Mouse (Mus musculus) mesoderm, embryonic 11.5 days (tissue): ENCODE data around the gene Raf1.
"Not testable (repeated sequence)": the region's sequence is repeated elsewhere in the genome, so short reads cannot be mapped to it uniquely, and the experiment has no call there.

Experiments used
- DNase-seq: peaks from one replicate; pipeline ENCODE4 v3.0.0-alpha.2; 2012; ENCODE audit warnings: low read depth, low spot score

Raf1 gene

DNA sequence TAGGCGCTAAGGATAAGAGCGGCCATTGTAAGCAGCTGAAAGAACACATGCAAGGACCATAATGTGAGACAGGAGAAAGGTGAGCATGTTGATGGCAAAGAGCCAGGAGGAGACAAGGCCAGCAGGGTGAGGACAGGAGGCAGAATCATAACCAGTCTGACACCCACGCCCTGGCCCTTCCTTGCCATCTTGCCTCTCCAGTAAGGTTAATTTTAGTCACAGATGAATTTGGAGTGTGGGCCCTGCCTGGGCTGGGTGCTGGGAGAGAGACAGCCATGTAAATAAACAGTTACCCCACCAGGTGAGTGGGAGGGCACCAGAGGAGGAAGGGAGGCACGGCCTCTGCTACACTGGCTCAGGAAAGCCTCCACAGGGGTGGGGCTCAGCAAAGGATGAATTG, 4.6 kb upstream of the Raf1 start:
- no peak for DNase-seq

DNA sequence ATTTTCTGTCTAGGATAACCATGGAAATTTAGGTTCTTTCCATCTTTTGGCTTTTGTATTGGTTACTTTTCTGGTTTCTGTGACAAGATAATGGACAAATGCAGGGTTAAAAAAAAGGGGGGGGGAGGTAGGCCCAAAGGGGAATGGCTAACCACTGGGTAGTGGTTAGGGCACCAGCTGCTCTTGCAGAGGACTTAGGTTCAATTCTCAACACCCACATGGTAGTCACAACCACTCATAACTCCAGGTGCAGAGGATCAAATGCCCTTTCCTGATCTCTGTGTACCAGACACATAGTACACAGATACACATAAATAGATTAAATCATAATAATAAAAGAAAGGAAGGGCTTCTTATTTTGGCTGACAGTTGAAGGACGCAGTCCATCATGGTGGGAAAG, 1.6 kb upstream of the Raf1 start:
- no peak for DNase-seq

DNA sequence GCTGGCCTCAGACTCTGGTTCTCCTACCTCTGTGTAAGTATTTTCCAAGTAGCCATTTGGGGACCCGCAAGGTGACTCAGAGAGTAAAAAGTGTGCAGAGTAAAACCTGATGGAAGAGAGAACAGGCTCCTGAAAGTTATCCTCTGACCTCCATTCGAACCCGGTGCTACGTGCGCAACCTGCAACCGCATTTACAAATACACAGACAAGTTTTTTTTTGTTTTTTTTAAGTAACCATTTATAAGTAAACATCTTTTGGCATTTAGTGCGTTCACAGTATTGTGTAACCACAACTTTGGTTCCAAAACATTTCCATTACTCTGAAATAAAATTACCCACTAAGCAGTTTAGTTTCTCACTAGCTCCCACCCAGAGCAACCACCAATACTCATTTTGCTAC, 1.0 kb upstream of the Raf1 start:
- DNase-seq = no peak

DNA sequence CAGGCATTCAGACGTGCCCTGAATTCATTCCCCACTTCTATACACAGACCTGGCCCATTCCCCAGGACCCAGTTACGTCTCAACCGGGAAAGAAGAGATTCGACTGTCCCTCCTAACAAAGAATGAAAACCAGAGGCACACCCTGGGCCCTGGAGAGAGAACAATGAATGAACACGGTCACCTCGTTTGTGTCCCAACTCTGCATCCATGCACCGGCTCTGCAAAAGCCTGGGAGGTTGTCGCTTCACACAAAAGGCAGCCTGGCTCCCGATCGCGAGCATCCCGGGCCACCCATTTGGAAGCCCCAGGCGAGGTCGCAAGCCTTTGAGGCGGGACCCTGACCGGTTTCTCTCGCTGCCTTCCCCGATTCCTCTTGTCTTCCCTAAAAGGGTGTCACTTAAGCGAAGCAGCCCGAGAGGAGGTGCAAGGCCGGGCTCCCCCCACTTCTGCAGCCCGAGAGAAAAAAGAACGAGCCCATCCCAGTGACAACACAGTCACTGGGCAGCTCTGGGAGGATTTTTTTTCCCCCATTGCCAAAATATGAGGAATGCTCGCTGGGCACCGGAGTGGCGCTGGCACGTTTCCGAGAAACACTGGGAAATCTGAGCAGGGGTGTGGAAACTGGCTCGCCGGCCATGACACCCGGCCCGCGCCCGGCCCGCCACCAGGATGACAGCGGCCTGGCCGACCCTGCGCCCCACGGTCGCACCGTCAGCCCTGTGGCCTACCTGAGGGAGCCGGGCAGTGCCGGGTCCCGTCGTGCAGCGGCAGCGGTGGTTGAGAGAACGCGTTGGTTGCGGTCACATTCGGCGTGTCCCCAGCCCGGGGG, 713 bp downstream of the Raf1 start:
- DNase-seq = peak; percentile 34

DNA sequence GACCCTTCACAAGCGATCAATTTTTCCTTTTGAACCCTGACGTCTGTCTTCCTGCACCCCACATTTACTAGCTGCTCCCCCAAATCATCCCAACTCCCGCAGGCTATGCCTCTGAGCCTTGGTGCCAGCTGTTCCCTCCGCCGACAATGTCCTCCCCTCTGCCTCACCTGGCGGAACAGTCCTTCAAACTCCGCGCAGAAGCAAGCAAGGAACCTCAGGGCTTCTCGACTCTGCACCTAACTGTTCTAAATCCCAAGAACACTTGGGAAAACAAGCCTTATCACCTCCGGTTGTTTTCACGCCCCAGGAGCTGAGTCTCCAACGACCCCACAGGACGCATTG, 1.3 kb downstream of the Raf1 start:
- peak; percentile 26 for DNase-seq

DNA sequence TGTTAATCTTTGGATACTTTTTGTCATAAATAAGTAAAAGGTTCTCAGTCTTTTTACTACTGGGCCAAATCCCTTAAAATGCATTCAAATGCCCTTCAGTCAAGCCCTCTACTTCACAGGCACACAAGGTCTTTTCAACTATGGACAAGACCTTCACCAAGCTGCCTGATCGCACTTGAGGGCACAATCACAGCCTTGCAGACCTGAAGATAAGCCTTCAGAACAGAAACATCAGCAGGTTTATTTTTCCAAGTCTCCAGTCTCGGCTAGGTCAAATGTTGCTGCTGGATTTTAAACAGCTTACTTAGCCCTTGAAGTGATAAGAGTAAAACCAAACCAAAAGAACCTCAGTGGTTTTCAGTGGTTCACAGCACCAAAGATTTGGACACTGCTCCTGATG, 2.1 kb downstream of the Raf1 start:
- no peak for DNase-seq

DNA sequence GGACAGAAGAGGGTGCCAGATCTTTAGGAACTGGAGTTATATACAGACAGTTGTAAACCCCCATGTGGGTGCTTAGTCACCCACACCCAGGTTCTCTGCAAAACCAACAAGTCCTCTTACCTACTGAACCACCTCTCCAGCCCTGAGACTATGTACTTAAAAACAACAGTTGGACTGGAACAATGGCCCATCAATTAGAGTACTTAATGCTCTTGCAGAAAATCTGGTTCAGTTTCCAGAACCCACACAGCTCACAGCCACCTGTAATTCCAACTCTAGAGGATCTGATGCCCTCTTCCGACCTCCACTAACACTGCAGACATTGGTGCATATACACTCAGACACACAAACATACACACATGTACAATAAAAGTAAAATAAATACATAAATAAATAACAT, 3.7 kb downstream of the Raf1 start:
- no peak for DNase-seq

DNA sequence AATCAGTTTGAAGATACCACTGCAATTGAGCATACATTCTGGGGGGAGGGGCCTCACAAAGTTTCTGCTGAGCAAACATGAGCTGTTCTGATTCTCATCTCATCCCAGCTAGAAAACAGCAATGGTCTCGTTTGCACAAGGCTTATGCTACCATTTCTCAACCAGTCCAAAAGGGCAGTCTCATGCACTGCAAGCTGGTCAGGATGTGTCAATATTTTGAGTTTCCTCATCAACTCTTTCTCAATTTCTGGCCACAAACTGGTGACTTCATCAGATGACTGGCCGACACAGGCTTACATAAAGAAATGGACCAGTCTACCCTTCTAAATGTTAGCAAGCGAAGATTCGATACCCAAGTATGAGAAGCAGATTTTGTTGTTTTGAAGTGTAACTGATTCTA, 9.8 kb downstream of the Raf1 start:
- DNase-seq = no peak

DNA sequence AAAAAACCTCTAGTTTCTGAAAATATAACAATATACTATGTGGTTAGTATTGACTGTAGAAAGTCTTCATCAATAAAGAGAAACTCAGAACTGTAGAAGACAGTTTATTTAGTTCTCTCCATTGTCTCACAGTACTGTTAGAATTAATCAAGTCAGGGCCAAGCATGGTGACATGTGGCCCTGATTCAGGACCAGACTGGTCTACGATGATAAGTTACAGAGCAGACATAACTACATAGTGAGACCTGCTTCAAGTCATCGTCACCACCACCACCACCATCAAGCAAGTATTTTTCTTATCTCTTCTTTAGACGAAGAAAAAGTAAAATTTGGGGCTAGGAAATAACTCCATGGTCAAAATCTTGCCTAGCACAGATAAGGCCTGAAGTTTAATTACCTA, 12.2 kb downstream of the Raf1 start:
- DNase-seq = no peak

DNA sequence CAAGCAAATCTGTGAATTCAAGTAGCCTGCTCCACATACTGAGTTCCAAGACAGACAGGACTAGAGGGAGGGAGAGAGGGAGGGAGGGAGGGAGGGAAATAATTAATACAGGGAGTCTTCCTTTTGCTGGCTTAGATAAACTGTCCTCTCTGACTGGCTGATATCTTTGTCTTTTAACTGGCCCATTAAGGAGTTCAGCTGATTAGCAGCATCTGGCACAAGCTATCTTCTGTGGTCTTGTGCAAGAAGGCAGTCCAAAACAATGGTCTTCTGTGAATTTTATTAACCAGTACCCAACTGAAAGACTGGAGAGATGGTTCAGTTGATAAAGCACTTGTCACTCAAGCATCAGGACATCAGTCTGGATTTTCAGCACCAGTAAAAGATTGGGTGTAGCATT, 17.6 kb downstream of the Raf1 start:
- no peak for DNase-seq

DNA sequence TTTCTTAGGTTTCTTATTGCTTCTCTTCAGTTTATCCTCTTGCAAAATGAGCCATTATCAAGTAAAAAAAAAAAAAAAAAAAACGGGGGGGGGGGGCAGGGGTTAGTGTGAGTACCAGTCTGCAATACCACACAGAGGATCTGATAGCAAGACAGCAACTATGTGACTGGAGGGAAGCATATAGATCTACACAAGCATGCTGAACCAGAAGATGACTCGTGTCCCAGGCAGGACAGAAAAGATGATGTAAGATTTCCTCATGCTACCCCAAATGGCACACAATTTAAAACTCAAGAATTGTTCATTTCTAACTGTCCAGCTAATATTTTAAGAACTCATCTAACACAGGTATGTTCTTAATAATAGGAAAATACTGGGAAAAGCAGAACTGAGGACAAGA, 22.5 kb downstream of the Raf1 start:
- no peak for DNase-seq

DNA sequence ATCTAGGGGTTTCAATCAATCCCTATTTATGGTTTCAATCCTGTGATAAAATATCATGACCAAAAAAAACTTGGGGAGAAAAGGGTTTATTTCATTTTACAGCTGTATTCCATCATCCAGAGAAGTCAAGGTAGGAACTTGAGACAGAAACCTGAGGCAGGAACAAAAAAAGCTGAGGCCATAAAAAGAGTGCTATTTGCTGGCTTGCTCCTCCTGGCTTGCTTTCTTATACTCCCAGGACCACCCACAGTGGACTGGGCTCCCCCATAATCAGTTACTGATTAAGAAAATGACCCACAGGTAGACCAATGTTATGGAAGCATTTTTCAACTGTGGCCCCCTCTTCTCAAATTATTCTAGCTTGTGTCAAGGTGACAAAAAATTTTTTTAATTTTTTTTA, 24.7 kb downstream of the Raf1 start:
- DNase-seq = no peak

DNA sequence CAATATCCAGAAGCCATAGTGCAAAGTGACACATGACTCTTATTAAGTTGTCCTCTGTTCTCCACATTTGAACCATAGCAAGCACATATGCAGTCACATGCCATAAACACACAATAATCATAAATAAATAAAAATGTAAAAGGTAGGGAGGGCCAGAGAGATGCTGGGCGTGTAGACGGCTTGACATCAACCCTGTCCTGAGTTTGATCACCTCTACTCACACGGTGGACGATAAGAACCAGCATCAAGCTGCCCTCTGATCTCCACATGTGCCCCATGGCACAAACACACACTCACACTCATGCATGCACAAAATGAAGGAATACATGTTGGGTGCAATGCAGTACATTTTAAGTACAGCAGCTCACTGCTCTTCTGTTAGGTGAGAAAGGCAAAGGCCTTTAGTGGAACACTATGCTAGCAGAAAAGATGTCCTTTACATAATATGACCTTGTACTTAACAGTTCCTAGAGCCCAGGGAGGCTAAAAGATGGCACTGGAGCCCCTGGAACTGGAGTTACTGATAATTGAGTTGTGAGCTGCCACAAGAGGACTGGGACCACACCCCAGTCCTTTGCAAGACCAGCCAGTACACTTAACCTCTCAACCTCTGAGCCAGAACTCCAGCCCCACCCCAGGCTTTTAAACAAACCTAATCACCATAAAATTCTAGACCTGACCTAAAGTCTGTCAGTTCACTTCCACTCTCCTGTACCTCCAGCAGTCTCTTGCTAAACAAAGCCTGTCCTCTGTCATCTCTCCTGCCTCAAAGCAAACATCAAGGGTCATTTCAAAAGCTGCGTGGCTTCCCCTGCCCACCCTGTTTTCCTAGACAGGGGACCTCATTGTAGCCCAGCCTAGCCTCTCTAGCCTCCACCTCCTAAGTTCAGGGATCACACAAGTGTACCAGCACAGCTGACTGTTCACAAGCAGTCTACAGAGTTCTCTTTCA, 25.7 kb downstream of the Raf1 start:
- peak; percentile 30 for DNase-seq

DNA sequence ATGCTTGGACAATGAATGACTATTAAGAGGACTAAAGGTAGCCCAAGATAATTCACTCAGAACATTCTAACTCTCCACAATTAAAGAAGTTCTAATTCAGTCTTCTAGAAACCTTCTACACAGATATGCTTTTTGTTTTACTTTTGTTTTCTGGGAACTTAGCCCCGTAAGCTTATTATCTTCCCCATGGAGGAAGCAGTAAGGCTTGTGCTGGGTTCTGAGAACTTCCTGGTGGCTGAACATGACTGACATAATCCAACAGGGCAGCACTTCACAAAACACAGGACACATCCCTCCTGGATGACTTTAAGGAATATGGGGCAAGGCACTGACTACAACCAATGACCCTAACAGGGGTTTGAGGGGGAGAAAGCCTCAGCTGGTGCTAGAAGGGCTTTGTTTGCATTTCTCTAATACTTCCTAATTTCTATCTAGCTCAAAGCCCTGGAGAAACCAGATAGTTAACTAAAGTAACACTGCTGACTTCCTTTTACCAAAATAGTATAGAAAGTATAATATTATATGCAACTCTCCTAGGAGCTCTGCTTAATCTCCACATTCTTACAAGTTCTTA, 26.6 kb downstream of the Raf1 start:
- DNase-seq = no peak

DNA sequence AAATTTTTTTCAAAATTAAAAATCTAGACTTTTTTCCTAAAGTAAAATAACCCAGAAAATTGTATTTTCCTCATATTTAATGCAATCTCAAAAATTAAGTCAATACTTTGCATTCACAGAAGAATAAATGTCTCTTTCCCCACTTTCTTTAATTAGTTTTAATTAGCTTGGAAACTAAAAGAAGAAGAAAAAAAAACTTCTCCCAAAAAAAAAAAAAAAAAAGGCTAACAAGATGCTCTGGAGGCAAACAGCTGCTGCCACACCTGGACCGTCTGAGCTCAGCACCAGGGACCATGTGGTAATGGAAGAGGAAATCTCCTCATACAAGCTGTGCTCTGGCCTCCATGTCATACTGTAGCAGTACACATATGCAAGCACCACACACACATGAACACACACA, 33.1 kb downstream of the Raf1 start:
- DNase-seq = no peak

DNA sequence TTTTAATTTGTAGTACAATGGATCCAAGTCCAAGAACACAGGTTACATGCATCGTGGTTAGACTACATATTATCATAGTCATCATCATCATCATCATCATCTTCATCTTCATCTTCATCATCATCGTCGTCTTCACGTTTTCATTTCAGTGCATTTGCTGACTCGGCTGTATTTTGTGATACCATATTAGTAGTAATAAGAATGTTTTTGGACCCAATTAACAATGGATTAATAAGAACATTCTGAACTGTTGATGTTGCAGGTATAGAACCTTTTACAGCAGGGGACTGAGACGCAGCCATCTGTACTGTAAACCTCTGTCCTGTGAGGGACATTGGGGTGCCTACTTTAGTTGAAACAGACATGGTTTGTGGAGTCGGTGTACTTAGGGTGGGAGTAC, 38.2 kb downstream of the Raf1 start:
- not testable (repeated sequence) for DNase-seq

DNA sequence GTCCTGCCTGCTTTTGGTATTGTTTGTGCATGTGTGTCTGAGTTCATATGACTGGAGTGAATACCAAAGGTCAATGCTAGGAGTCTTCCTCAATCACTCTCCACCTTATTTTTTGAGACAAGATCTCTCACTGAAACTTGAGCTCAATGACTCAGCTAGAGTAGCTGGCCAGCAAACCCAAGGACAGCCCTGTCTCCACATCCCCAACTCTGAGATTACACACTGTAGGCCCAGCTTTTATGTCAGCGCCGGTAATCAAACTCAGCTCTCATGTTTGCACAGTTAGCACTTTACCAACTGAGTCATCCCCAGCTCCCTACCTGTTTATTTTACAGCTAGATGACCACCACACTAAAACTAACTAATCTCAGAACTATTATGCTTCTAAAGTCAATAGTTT, 42.4 kb downstream of the Raf1 start:
- no peak for DNase-seq

DNA sequence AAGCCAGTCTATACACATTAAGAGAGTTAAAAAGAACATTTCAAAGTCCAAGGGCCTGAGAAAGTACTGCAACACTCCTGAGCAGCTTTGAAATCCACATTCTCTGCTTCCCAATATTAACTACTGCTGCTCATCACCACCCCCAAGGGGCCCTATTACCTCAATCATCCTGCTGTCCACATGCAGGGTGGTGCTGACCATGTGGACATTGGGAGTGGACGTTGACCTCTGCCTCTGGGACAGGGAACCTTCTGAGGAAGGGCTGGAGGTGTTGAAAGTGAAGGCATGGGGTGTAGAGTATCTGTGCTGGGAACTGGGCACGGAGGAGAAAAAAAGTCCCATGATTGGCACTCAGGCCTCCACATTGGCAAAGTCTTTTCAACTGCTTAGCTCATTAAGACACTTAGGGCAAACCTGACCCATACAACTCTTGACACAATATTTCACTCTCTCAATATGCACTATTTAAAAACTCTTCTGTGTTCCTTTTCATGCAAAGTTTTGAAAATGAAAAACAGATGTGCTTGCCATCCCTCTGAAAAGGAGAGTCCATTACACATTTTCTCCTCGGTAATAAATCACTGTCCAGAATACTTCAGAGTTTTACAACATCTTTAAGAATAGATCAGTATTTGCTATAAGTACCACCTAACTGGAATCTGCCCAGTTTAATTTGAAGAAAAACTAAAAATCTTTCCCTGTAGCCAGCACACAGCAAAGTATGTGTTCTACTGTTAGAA, 45.2 kb downstream of the Raf1 start:
- no peak for DNase-seq

DNA sequence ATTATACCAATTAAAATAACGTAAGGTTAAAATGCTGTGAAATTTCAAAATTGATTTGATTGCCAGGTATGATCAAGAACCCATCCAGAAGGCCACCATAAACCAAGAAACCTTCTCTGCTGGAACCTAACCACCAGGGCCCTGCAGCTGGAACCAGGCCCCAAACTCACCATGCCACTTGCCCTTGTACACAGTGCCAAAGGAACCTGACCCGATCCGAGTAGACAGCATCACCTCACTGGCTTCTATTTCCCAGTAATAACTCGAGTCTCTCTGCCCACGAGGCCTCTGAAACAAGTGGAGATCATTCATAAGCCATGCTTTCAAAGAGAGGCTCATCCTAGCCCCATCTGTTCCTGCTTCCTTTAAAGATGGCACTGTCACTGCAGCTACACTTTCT, 50.3 kb downstream of the Raf1 start:
- DNase-seq = no peak

DNA sequence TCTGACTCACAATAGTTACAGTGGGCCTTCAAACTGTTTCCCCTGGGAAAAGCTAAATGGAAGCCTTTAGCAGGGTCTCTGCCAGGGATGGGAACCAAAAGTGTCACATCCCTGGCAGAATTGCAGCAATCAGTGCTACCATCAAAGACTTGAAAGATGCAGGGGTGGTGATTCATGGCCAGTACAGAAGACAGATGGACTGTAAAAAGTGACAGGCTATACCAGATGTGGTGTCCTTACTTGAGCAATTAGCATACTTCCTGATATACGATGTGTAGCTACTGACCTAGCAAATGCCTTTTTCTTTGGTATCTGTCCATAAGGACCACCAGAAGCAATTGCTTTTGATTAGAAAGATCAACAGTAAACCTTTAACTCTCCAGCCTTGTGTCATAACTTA, 55.5 kb downstream of the Raf1 start:
- DNase-seq = no peak

DNA sequence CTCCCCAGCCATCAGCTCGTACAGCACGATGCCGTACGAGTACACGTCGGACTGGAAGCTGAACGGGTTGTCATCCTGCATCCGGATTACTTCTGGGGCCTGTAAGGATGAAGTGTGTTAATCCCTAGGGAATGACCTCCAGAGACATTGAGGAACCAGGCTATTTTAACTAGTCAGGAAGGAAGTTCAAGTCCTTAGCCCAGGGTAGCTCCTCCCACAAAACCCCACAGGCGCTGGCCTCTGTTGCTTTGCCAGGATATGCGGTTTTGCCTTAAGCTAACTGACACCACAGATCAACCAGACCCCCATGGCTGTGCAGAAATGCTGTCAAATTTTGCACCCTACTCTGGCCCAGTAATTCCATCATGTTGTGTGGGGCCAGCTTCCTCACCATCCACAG, 56.6 kb downstream of the Raf1 start:
- no peak for DNase-seq

DNA sequence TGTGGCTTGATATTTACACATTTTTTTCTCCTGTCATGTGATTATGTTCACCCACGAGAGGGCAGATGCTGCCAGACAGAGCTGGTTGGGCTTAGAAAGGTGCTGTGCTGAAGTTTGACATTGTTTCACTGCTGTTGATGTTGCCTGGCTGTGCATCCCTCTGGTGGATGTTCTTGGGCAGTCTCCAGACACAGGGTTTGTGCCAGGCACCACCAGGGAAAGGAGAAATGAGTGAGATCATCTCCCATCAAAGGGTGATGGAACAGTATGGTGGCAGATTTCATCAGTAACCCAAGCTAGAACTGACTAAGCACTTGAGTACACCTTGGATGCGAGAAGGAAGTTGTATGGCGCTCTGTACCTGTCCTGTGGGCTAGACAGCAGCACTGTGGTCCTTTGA, 60.5 kb downstream of the Raf1 start:
- no peak for DNase-seq
